Mouse (Mus musculus): Measurements from ENCODE around the gene Frmpd4.

Frmpd4 gene

DNA sequence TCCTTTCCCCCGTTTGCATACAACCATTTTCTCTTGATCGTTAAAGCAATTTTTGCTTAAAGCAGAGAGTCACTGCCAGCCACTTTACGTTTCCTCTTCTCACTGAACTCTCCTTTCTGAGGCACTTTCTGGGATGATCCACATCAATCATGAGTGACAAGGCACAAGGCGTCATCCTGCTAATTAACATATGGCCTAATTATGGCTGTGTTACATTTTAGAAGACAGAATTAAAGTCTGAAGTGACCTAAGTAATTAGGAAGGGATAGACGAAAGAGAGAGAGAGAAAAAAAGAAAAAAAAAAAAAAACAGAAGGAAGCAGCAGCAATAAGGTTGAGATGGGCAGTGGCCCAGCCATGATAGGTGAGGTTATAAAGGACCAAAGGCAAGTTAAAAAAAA lies at the start of gene Frmpd4:
Frmpd4 (minus strand) TSS at position 101 of the 400 bp plus-strand sequence.
- no peak for DNase-seq

DNA sequence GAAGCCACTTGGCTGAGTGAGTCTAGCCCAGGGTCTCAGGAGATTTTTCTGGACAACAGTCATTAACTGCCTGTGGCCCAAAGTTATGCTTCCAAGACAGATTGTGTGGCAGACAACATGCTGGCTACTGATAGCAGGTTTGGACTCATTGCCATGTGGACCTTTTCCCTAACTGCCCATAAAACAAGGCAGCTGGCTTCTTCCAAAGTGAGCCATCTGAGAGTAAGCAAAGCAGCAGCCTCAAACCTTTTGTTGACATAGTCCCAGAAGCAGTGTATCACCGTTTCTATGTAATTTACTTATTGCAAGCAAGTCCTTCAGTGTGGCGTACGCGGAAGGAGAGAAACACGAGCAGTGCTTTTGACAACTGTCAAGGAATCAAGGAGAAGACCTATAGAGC lies 18.2 kb upstream of the Frmpd4 start:
- no peak for DNase-seq

DNA sequence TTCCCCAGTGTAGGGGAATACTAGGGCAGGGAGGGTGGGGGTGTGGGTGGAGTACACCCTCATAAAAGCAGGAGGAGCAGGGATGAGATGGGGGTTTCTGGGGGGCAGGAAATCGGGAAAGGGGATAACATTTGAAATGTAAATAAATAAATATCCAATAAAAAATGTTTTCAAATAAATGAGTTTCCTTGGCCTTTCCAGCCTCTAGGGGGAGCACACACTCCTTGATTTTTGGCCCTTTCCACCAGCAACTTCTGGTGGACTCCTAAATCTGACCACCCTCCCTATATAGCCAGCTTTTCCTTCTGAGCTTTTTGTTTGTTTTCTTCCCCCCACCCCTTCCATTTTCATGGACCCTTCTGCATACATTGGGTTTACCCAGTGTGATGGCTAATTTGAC lies 7.3 kb upstream of the Frmpd4 start:
- no peak for DNase-seq

DNA sequence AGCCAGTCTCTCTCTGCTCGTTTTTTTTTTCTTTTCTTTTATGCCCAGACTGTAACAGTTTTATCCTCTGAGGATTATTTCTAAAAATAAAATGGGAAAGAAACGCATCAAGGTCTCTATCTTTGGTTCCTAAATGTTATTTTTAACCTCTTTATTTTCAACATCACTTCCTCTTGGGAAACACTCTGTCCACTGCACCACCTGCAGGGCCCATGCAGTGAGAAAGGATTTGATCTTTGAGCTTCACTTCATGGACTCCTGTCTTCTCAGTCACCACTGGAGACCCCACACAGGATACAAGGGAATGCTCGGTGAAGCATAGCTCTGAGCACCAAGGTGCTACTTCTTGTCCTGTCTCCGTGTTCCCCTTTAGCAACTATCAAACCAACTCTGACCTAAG lies 5.2 kb downstream of the Frmpd4 start:
- DNase-seq, result no peak

DNA sequence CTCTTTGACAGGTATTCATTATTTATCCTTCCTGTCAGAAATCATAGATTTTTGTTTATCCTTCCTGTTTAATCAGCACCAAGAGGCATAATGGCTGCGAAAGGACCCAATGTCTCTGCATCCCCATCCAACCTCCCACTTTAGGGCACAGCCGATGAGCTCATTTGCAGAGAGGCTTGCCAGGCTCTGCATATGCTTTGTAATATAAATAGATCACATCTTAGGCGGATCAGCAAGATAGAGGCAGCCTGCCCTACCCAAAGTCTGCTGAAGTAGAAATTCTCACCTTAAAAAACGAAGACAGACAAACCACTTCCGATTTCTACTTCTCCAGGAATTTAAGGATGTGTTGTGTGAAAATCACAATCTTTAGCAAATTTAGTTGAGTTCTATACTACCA lies 7.8 kb downstream of the Frmpd4 start:
- DNase-seq, result no peak

DNA sequence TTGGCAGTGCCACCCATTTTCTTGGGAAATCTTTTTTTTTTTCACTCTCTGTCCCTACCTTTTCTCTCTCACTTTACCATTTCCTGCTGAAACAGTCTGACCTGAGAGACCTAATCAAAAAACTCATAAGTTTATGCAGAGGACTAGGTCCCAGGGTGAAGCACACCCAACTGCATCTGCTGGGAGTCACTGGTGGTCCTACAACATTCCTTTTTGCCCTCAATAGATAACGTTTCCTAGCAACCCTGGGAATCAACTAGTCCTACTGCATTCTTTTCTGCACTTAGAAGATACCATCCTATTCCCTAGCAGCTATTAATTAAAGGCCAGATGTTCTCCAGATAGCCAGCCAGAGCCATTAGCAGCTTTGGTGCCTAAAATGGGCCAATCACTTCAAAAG lies 71.8 kb downstream of the Frmpd4 start:
- DNase-seq, result no peak

DNA sequence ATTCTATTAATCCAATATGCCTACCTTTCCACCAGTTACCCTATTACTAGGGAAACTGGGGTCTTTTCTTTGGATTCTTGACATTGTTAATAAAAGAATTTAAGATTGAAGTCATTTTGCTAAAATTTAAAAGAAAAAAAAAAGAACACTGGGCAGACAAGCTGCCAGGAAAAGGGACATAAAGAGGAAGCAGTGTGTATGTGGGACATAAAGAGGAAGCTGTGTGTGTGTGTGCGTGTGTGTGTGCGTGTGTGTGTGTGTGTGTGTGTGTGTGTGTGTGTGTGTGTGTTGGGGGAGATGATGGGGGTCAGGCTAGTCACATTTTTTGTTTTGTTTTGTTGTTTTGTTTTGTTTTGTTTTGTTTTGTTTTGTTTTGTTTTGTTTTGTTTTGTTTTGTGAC lies 121.8 kb downstream of the Frmpd4 start:
- no peak for DNase-seq

DNA sequence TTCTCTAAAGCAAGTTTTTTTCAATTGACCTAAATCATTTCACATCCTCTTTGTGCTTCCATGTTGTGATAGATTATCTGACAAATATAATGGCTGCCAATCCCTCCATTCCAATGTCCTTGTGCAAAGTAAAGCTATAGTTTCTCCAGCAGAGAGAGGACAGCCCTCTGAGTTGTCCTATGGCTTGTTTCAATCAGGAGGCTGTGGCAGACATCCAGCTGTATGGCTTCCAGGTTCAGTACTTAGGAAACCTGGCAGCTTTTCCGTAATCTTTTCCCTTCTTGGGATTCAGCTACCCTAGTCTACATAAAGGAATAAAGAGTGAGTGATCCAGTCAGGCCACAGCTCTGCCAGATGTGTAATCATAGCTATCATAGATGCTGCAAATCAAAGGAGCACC lies 145.8 kb downstream of the Frmpd4 start:
- DNase-seq, result peak in 1 of 2 experiments; percentile 16

DNA sequence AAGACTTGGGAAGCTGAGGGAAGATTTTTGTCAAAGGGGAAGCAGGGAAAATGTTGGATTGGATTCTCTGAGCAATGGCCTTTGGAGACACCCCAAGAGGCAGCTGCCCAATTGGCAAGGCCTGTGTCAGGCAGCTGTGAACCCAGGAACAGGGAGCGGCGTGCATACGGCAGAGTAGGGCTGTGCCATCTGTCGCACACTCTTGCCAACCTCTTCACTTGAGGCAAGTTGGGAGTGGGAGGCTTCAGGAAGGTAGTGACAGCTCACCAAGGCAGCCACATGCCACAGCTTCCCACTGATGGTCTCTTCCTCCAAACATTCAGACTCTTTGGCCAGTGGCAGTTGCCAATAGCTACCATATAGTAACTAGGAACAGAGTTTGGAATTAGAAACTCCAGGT lies 147.2 kb downstream of the Frmpd4 start:
- peak in 1 of 2 experiments; percentile 12 for DNase-seq

DNA sequence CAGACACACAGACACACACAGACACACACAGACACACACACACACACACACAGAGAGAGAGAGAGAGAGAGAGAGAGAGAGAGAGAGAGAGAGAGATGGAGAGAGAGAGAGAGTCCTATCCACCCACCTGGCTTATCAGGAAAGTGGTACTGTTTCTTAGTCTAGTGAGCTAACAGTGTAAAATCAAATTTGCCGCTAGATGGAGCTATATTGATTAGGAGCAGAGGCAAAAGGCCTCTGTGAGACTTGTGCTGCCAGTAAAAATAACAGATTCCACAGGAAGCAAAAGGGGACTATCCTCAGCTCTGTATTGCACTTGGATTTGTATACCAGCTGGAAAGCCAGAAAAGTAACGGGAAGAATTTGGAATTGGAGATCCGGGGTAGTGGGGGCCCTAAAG lies 161.6 kb downstream of the Frmpd4 start:
- no peak for DNase-seq

DNA sequence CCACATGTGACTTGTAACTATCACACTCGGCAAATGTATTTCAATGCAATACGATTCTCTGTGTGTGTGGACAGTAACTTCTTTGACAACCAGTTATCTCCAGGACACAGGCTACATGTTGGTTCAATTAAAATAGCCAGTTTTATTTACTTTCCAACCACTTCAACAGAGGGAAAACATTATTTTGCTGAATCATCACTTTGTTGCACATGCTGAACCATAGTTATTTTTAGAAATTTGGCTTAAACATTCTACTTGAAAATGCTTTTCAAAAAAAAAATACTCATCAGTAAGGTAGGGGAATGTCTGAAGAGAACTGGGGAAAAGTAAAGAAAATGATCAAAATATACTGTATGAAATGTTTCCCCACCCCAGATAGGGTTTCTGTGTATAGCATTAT lies 173.5 kb downstream of the Frmpd4 start:
- no peak for DNase-seq

DNA sequence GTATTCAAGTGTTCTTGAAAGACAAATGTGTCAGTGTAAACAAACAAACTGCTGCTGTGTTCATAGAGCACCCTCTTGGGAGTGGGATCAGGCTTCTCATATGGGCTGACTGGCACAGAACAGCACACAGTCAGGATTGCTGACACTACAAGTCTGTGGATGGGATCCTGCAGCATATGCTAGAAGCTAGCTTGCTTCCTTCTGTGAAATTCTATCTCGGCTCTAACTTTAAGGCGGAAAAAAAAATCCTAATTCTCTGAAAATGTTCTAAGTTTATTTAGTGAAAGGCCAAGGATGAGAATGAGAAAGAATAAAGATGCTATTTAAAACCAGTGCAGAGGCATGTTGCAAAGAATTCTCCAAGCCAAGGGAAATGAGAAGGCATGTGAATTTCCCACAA lies 226.6 kb downstream of the Frmpd4 start:
- no peak for DNase-seq

DNA sequence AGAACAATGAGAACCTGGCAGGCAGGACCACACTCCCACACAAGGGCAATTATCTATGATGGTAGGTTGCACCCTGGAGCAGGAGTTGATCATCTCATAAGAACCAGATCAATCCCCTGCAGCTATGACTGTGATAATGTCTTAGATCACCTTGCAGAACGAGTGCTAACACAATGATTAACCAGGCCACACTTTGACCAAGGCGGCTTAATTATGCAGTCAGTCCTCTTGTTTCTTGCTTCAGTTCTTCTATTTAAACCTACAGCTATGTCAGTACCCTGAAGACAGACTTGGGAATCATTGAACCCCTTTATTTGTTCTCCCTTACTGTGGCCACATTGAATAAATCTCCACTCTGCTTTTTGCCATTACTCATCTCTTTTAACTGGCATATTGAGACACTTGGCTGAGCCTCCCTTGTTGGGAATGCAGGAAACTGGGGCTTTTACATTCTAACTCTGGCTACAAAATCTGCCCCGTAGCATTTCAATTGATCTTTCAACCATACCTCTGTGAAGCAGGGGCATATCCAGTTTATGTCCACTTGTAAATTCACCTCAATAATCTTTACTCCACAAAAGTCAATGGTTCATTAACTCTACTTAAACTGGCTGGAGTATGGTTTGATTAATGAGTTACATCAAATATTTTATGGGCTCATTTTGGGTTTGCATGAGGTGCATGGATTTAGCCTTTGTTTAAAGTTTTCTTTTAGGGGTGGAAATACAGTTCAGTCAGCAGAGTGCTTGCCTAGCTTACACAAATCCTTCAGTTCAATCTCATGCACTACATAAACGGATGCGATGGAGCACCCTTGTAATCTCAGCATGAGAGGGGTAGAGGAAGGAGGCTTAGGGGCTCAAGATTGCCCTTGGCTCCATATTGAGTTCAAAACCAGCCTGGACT lies 227.5 kb downstream of the Frmpd4 start:
- no peak for DNase-seq

DNA sequence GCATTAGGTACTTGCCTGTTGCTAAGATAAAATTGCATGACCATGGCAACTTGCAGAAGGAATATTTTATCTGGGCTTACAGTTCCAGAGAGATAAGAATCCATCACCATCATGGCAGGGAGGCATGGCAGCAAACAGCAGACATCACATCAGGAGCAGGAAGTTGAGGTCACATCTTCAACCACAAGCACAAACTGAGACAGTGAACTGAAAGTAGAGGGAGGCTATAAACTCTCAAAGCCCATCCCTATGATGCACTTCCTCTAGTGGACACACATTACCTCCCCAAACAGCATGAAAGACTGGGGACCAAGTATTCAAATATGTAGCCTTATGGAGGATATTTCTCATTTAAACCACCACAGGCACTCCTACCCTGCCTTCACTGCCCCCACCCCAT lies 238.8 kb downstream of the Frmpd4 start:
- DNase-seq, result no peak

DNA sequence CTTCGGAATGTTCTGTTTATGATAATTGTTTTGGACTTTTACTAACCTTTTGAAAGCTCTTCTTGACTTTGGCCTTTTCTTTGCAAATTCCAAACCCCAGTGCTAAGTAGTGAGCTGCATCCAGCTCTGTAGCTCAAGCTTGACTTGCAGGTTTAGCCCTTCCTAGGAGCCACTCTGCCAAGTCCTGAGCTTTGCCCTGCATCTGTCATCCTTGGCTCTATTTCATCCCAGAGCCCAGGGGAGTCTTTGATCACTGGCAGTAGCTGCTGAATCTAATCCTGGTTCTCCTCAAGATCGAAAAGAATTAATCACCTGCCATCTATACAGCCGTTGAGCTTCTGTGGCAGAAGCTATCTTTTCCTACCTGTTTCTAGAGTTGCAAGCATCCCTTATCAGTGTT lies 251.9 kb downstream of the Frmpd4 start:
- DNase-seq, result no peak

DNA sequence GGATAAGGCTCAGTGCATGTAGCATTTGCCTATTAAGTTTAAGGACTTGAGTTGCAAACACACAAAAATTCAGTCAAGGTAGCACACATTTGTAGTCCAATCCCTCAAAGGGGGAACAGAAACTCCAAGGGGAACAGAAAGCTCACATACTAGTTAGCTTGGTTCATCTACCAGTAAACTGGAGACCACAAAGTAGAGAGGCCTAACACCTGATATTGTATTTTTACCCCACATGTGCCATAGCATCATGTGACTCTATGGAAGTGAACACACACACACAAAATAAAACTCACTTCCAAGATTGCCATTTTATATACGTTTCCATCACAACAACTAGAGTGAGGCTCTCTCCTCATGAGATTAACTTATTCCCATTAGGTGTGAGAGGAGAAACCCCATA lies 264.9 kb downstream of the Frmpd4 start:
- no peak for DNase-seq

DNA sequence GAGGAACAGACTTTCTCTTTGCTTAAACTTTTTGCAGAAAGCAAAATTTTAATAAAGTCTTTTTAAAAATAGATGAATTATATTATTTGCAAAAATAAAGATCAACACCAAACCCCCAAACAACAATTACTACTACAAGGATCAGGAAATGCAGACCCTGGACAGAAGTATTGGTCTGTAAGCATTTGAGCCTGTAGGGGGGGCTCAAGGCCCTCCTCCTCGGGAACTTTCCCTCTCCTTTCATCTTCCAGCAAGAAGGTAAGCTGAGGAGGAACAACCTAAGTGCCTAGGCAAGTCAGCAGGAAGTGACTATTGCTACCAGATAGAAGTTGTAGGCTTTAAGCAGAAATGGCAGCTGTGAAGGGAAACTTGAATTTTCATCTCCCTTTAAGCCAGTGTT lies 266.9 kb downstream of the Frmpd4 start:
- DNase-seq, result no peak

DNA sequence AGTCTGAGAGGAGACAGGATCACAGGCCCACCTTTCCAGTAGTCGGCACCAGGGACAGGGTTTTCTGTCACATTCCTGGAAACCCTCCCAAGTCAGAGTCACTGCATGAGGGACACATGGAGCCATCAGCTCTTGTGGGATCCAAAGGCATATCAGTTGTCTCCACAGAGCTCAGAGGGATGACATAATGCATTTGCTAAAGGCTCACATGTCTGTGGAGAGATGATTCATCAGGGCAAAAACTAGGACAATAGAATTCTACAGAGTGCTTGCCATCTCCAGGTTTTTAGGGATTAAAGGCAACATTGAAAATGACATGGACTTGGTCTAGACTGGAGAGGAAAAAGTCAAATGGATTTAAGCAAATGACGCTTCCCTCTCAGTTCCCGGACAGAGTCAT lies 284.5 kb downstream of the Frmpd4 start:
- no peak for DNase-seq

DNA sequence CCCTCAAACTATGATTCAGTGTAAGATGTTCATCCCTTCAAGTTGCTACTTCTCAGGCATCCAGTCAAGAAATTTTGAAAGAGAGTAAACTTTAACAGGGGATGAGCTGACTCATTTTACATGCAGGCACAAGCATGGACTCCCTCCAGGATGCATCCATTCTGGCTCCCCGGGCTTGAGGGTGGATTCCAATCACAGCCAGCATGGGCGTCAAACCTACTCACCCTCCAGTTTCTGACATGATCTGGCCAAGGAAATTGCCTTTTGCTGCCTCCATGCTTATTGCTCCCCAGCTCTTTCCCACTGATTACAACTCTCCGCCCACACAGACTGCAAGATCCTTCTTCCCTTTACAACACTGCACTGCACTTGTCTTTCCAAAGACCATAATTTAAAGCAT lies 370.0 kb downstream of the Frmpd4 start:
- no peak for DNase-seq

DNA sequence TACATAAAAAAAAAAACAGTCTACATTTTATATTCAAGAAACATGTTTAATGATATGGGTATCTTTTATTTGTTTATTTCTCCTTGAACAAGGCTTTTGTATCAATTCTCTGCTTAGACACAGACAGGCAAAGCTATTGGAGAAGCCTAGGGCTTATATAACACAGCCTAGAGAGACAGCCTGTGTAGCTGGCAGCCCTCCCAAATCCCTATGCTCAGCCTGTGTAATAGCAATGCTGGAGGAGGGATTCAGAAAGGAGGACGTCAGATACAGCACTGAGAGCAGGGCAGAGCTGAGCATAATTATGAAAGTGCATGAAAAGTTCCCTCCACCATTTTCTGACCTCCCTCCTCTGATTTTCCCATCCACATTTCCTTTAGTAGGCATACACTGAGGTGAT lies 385.1 kb downstream of the Frmpd4 start:
- no peak for DNase-seq

DNA sequence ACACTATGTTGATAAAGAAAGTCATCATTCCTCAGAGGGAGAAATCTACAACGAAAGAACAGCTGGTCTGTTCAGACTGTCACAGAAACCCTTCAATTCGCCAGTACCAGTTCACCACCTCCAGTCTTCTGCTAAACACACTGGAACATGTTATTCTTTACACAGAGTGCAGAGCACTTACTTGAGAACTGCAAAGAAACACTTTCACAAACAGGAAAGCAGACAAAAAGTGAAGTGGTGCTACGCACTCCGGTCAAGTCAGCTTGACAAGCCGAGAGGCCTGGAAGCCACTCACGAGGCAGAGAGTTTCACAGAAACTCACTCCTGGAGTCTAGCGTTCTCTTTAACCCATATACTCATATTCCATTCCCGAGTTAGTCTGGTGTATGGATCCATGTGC lies 387.5 kb downstream of the Frmpd4 start:
- peak in 1 of 2 experiments; percentile 30 for DNase-seq

DNA sequence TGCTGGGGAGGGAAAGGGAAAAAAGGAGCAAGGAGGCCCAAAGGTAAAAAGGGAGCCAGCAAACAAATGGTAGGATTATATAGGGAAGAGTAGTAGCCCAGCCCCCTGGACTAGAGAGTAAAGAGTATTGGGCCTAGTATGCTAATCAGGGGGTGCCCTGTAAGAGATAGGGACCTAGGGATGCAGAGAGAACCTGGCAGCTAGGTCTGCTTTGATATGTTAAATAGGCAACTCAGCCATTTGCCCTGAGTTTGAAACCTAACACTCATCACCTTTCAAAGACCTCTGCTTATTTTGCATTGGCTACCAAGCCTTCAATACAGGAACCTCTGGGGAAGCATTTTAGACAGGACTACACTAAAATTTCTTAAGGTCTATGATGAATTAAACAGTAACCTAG lies 414.0 kb downstream of the Frmpd4 start:
- no peak for DNase-seq

DNA sequence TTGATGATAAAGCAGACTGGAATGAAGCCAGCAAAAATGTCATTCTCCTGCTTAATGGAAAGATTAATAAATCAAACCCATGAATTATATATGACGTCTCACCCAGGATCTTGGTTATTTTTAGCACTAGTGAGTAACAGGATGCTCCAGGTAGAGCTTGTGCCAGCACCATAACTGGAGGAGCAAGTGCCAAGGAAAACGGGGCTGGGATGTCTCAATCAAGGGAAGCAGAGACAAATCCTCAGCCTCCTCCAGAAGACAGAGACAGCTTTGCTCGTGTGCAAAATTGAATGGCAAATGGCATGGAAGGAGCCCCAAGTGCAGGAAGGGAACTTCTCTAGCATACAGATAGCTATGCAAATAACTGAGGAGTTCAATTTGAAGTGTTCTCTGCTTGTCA lies 418.2 kb downstream of the Frmpd4 start:
- no peak for DNase-seq

DNA sequence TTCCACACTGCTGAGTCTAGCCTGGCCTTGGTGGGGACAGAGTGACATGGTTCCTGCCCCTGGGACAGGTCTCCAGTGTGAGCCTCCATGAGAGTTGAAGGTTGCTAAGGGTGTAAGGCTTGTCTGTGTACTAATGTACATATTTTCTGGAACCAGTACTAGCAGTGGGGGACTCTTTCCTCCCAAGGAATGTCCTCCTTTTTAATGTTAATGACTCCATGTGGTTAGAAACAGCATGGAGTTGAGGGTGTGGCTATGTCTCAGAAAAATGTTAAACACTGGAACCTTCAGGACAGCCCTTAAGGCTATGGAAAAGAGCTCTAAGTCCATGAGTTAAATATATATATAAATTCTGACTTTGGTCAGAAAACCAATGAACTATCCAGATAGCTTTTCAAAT lies 436.0 kb downstream of the Frmpd4 start:
- DNase-seq, result no peak

DNA sequence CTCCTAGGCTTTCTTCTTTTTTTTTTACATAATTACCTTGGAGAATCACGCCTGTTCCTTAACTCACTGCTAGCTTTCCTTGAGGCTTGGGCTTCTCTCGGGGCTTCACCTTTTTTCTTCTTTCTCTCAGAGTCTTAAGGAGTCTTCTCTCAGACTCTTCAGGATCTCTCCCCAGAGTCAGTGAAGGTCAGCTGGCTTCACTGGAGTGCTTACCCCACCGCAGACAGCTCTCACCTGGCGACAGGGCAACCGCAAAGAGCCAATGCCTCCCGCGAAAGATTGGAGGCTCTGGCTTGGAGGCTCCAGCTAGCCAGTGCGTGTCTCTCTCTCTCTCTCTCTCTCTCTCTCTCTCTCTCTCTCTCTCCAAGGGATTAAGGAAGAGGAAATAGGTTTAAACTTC lies 453.0 kb downstream of the Frmpd4 start:
- no peak for DNase-seq

Measured in lung, postnatal 4 days (tissue).